Comparison of ENCODE assay signal across 15 mouse cellular contexts in genomic region chr16:48630466-48630865, GRCm38 (mm10).
"Had no signal": no experiment of that assay in that cellular context is flagged by ENCODE, and none has a peak within 500 bp of the region (broad histone marks: within the 10 kb centered on the region; RNA-seq: fewer than 3 reads in every experiment).

No protein-coding gene starts in this region.

- H3K9ac ChIP-seq: limb, embryonic 12.5 days; liver, embryonic 13.5 days; liver, postnatal 0 days; lung, embryonic 15.5 days; neural tube, embryonic 15.5 days had no signal

- H3K4me2 ChIP-seq: limb, embryonic 12.5 days; liver, embryonic 13.5 days; lung, embryonic 15.5 days; neural tube, embryonic 15.5 days had no signal

- H3K27ac ChIP-seq: limb, embryonic 12.5 days; liver, embryonic 13.5 days; lung, embryonic 15.5 days; macrophage; neural tube, embryonic 15.5 days; stomach, postnatal 0 days had no signal

- H3K4me1 ChIP-seq: limb, embryonic 12.5 days; liver, embryonic 13.5 days; lung, embryonic 15.5 days; neural tube, embryonic 15.5 days had no signal

- H3K27me3 ChIP-seq: limb, embryonic 12.5 days; liver, embryonic 13.5 days; lung, embryonic 15.5 days; megakaryocyte, embryonic 14.5 days; neural tube, embryonic 15.5 days had no signal

- H3K4me3 ChIP-seq: limb, embryonic 12.5 days; liver, embryonic 13.5 days; lung, embryonic 15.5 days; megakaryocyte, embryonic 14.5 days; neural tube, embryonic 15.5 days had no signal

- DNase-seq: kidney, adult 8-10 months; kidney, postnatal 25 days; liver; liver, embryonic 13.5 days; liver, postnatal 0 days; lung, postnatal 14 days; right cerebral cortex, adult 18-20 months; thymus, postnatal 4 days had no signal

- H3K9me3 ChIP-seq: limb, embryonic 12.5 days; liver, embryonic 13.5 days; lung, embryonic 15.5 days; megakaryocyte, embryonic 14.5 days; neural tube, embryonic 15.5 days had no signal

- ATAC-seq: intestine, embryonic 16.5 days; liver, postnatal 0 days had no signal

- H3K36me3 ChIP-seq: limb, embryonic 12.5 days; liver, embryonic 13.5 days; lung, embryonic 15.5 days; neural tube, embryonic 15.5 days had no signal
